Mouse (Mus musculus) thymus, adult 2 months (tissue): ENCODE measurements at regions not wholly inside any gene's neighbourhood (a gene's known extent, or its start where the extent isn't known, plus 50 kb on each side); places are given as distances from the start of the nearest gene placed in this dataset.

Experiments
- CTCF ChIP-seq: fragments of 200-500 bp; IDR thresholded peaks from 2 replicates; pipeline ENCODE4 v1.5.1; 2012; ENCODE audit warnings: mild to moderate bottlenecking, control low read depth, low read length, moderate library complexity, borderline replicate concordance; ENCODE audit not compliant: control insufficient read depth, poor library complexity, insufficient read depth; ENCODE audit errors: extremely low read depth
- POLR2A ChIP-seq: fragments of 200-500 bp; IDR thresholded peaks from 2 replicates; pipeline ENCODE4 v1.6.1; 2012; ENCODE audit warnings: mild to moderate bottlenecking, low read length, control low read depth, moderate library complexity; ENCODE audit not compliant: control insufficient read depth, poor library complexity, insufficient read depth; ENCODE audit errors: extremely low read depth

- TF ChIP-seq CTCF = no peak
- no peak for TF ChIP-seq POLR2A
Observed at GRCm38 (mm10) chr10:117475086-117475945, 95.5 kb upstream of the Cpsf6 start.
